Mouse (Mus musculus): ENCODE measurements around the gene Spock1.

DNA sequence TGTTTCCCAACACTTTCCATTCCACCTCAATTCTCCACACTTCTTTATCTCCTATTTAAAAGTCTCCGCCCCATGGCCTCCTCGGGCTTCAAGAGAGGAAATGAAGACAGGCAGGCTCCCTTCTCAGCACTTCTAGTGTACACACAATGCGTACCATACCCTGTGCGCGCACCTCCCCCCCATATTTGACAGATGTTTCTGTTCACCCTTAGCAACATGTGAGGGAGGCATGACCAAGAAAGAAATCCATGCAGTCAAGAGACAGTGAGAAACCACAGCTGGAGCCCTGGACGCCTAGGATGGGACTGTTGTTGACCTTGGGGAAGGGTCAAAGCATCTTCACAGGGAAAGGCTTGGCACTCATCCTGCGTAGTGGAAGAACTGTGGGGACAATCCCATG is 157.3 kb downstream of the Spock1 start:
- no peak for TF ChIP-seq CTCF (IDR thresholded peaks at IDR 0.05; ENCODE audit: borderline replicate concordance, insufficient read depth, low read length)
- no peak for TF ChIP-seq POLR2A (IDR thresholded peaks at IDR 0.05; ENCODE audit: low read depth, low read length)
